16 mouse cellular contexts compared by ENCODE assay signal in the genomic region with DNA sequence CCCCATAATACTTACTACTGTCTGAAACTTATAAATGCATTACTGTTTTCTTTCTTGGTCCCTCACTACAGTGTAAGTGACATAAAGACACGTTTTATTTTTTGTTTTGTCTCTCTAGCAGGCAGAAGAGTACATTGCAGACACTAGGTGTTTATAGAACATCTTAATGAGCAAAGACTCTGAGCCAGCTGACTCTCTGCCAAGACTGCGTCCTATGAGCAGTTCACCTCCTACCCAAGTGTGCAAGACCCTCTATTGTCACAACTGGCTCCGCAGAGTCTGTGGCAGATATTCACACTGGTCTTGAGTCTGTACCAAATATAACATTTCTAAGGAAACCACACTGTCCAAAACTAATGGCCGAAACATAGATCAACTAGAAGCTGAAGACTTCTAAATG.
"Had no signal": no experiment of that assay in that cellular context is flagged by ENCODE, and none has a peak within 500 bp of the region (broad histone marks: within the 10 kb centered on the region; RNA-seq: fewer than 3 reads in every experiment).

No protein-coding gene starts in this region.

- ATAC-seq: intestine, embryonic 16.5 days; liver, postnatal 0 days; midbrain, embryonic 16.5 days had no signal

- DNase-seq: kidney, adult 2 months; kidney, postnatal 25 days; liver; liver, embryonic 13.5 days; liver, postnatal 0 days; right cerebral cortex, postnatal 4 days; spleen, adult 18-20 months; thymus, adult 18-20 months; thymus, postnatal 14 days had no signal

- H3K9ac ChIP-seq: kidney, embryonic 15.5 days; liver, embryonic 13.5 days; liver, postnatal 0 days; midbrain, embryonic 12.5 days had no signal

- H3K27ac ChIP-seq: kidney, embryonic 15.5 days; left cerebral cortex, adult 2 months; liver, embryonic 13.5 days; macrophage; midbrain, embryonic 12.5 days had no signal

- H3K4me1 ChIP-seq: kidney, embryonic 15.5 days; liver, embryonic 13.5 days; megakaryocyte, embryonic 14.5 days; midbrain, embryonic 12.5 days had no signal

- H3K4me3 ChIP-seq: kidney, embryonic 15.5 days; left cerebral cortex, adult 2 months; liver, embryonic 13.5 days; megakaryocyte, embryonic 14.5 days; midbrain, embryonic 12.5 days had no signal

- H3K9me3 ChIP-seq: kidney, embryonic 15.5 days; liver, embryonic 13.5 days; midbrain, embryonic 12.5 days had no signal

- H3K27me3 ChIP-seq: kidney, embryonic 15.5 days; liver, embryonic 13.5 days; megakaryocyte, embryonic 14.5 days; midbrain, embryonic 12.5 days had no signal

- H3K36me3 ChIP-seq: kidney, embryonic 15.5 days; liver, embryonic 13.5 days had no signal

- H3K4me2 ChIP-seq: kidney, embryonic 15.5 days; liver, embryonic 13.5 days; midbrain, embryonic 12.5 days had no signal
